ENCODE assay signal across 12 mouse cellular contexts in genomic region chr10:12911451-12911850, GRCm38 (mm10). TPM values are rescaled to one million over a fixed set of nuclear protein-coding genes. Genes with fewer than 3 reads are reported as not detected.
DNase-seq lines count a peak whose midpoint lies in the region; ATAC-seq and TF ChIP-seq lines count a peak whose summit lies in the region.
"Had no signal": no experiment of that assay in that cellular context is flagged by ENCODE, and none has a peak within 500 bp of the region (broad histone marks: within the 10 kb centered on the region; RNA-seq: fewer than 3 reads in every experiment).

No protein-coding gene starts in this region.

- no peaks in the 10 kb centered on the region for H3K36me3 ChIP-seq in forebrain, embryonic 16.5 days (ENCODE audit: control insufficient read depth, insufficient read depth)
- H3K36me3 ChIP-seq in forebrain, embryonic 14.5 days (ENCODE audit: control insufficient read depth, insufficient read depth, low read length), result no peaks in the 10 kb centered on the region
- H3K36me3 ChIP-seq in intestine, embryonic 15.5 days, result no peaks in the 10 kb centered on the region
- no peaks in the 10 kb centered on the region for H3K36me3 ChIP-seq in intestine, postnatal 0 days (ENCODE audit: control insufficient read depth, insufficient read depth)
- H3K36me3 ChIP-seq in MEL (ENCODE audit: control insufficient read depth in 1 of 2, insufficient read depth in 2 of 2, low read length in 2 of 2), result peaks cover 0 to 4% of the 10 kb centered on the region in 2 experiments; a peak in 2 of 4 replicates
- H3K36me3 ChIP-seq in hindbrain, postnatal 0 days (ENCODE audit: insufficient read depth, low read length), result no peaks in the 10 kb centered on the region
- H3K36me3 ChIP-seq: liver, embryonic 15.5 days; midbrain, embryonic 12.5 days had no signal

- no peak for TF ChIP-seq EP300 in MEL (IDR thresholded peaks at IDR 0.05; ENCODE audit: low read depth in 1 of 2, low read length in 2 of 2)

- WGBS in forebrain, embryonic 16.5 days, result 82% methylated on average over 13 of the region's 13 CpGs
- 87% methylated on average over 13 of the region's 13 CpGs for WGBS in forebrain, embryonic 14.5 days
- WGBS in intestine, embryonic 15.5 days, result 87% methylated on average over 13 of the region's 13 CpGs
- 86% methylated on average over 13 of the region's 13 CpGs for WGBS in intestine, postnatal 0 days
- WGBS in hindbrain, postnatal 0 days, result 77% methylated on average over 13 of the region's 13 CpGs

- no peak for DNase-seq in forebrain, embryonic 14.5 days (ENCODE audit: low spot score)
- DNase-seq in MEL (ENCODE audit: low read depth, low spot score), result no peak
- DNase-seq in hindbrain, postnatal 0 days (ENCODE audit: low spot score), result peak; percentile 16
- no peak for DNase-seq in urinary bladder, adult 18-20 months (ENCODE audit: low spot score in 2 of 2)
- DNase-seq in cerebellum, postnatal 4 days (ENCODE audit: low spot score in 2 of 2), result no peak
- DNase-seq: cerebellum, adult 9-11 months; retina, postnatal 1 day had no signal

- H3K4me1 ChIP-seq in forebrain, embryonic 16.5 days (replicated peaks; ENCODE audit: control insufficient read depth, insufficient read depth, low read length), result no peaks in the 10 kb centered on the region
- no peaks in the 10 kb centered on the region for H3K4me1 ChIP-seq in forebrain, embryonic 14.5 days (ENCODE audit: control insufficient read depth, insufficient read depth, low read length)
- H3K4me1 ChIP-seq in intestine, embryonic 15.5 days (replicated peaks), result no peaks in the 10 kb centered on the region
- no peaks in the 10 kb centered on the region for H3K4me1 ChIP-seq in intestine, postnatal 0 days (replicated peaks; ENCODE audit: control insufficient read depth, insufficient read depth, low read length)
- H3K4me1 ChIP-seq in MEL (ENCODE audit: control insufficient read depth in 1 of 2, insufficient read depth in 2 of 2, low read length in 2 of 2), result peaks cover 0 to 6% of the 10 kb centered on the region in 2 experiments; a peak in 3 of 4 replicates
- H3K4me1 ChIP-seq in hindbrain, postnatal 0 days (ENCODE audit: insufficient read depth, low read length), result no peaks in the 10 kb centered on the region
- H3K4me1 ChIP-seq: liver, embryonic 15.5 days; midbrain, embryonic 12.5 days had no signal

- TF ChIP-seq RAD21 in MEL (IDR thresholded peaks at IDR 0.05; ENCODE audit: low read depth, low read length), result no peak

- no peak for ATAC-seq in forebrain, embryonic 16.5 days
- no peak for ATAC-seq in forebrain, embryonic 14.5 days
- ATAC-seq in intestine, embryonic 15.5 days, result no peak
- ATAC-seq in intestine, postnatal 0 days, result no peak
- ATAC-seq in hindbrain, postnatal 0 days, result peak; percentile 48; the same call in 1 of the 2 replicates

- no peak overlapping the region for H3K27ac ChIP-seq in forebrain, embryonic 16.5 days (ENCODE audit: low read length)
- no peak overlapping the region for H3K27ac ChIP-seq in forebrain, embryonic 14.5 days (ENCODE audit: low read depth, low read length)
- H3K27ac ChIP-seq in intestine, embryonic 15.5 days, result no peak overlapping the region
- no peak overlapping the region for H3K27ac ChIP-seq in intestine, postnatal 0 days (ENCODE audit: low read depth, low read length)
- H3K27ac ChIP-seq in MEL (ENCODE audit: control insufficient read depth, low read depth, low read length), result no peak overlapping the region; the same call in 1 of the 2 replicates
- peak overlapping the region; percentile 62 for H3K27ac ChIP-seq in hindbrain, postnatal 0 days
- H3K27ac ChIP-seq: liver, embryonic 15.5 days; midbrain, embryonic 12.5 days had no signal

- TF ChIP-seq POLR2A in MEL (IDR thresholded peaks at IDR 0.05; ENCODE audit: control insufficient read depth in 1 of 2, insufficient read depth in 1 of 2, low read depth in 1 of 2, low read length in 2 of 2, poor library complexity in 1 of 2), result no peak

- H3K79me2 ChIP-seq in MEL (ENCODE audit: control insufficient read depth, insufficient read depth, low read length, poor library complexity), result no peaks in the 10 kb centered on the region; the same call in 1 of the 2 replicates

- 0 out of 2 replicates have a peak overlapping the region, but pooled peaks have one; percentile 0 for H3K4me2 ChIP-seq in forebrain, embryonic 16.5 days (ENCODE audit: low read length)
- no peak overlapping the region for H3K4me2 ChIP-seq in forebrain, embryonic 14.5 days (ENCODE audit: low read length)
- peak overlapping the region; percentile 35 for H3K4me2 ChIP-seq in intestine, embryonic 15.5 days (replicated peaks)
- no peak overlapping the region for H3K4me2 ChIP-seq in intestine, postnatal 0 days (replicated peaks; ENCODE audit: low read depth)
- H3K4me2 ChIP-seq in hindbrain, postnatal 0 days (ENCODE audit: low read depth, low read length), result peak overlapping the region; percentile 35
- H3K4me2 ChIP-seq: midbrain, embryonic 12.5 days had no signal

- no peak for TF ChIP-seq CTCF in intestine, postnatal 0 days (IDR thresholded peaks at IDR 0.05; ENCODE audit: low read depth)
- no peak for TF ChIP-seq CTCF in MEL (IDR thresholded peaks at IDR 0.05 in 2 of 3, conservative IDR thresholded peaks at IDR 0.05 in 1 of 3; ENCODE audit: control insufficient read depth in 1 of 3, insufficient read depth in 1 of 3, low read depth in 2 of 3, low read length in 3 of 3, poor library complexity in 1 of 3, severe bottlenecking in 1 of 3)
- TF ChIP-seq CTCF in hindbrain, postnatal 0 days (IDR thresholded peaks at IDR 0.05; ENCODE audit: low read depth), result no peak

- no peak overlapping the region for H3K4me3 ChIP-seq in forebrain, embryonic 16.5 days (replicated peaks; ENCODE audit: low read length)
- H3K4me3 ChIP-seq in forebrain, embryonic 14.5 days (ENCODE audit: low read depth, low read length), result no peak overlapping the region
- no peak overlapping the region for H3K4me3 ChIP-seq in intestine, embryonic 15.5 days (replicated peaks)
- no peak overlapping the region for H3K4me3 ChIP-seq in intestine, postnatal 0 days (ENCODE audit: low read depth, low read length)
- peak overlapping the region; percentile 64 to 72 for H3K4me3 ChIP-seq in MEL (ENCODE audit: control insufficient read depth in 1 of 2, insufficient read depth in 1 of 2, low read depth in 2 of 2, low read length in 2 of 2)
- no peak overlapping the region for H3K4me3 ChIP-seq in hindbrain, postnatal 0 days (ENCODE audit: low read length)
- H3K4me3 ChIP-seq: liver, embryonic 15.5 days; midbrain, embryonic 12.5 days had no signal

- no peaks in the 10 kb centered on the region for H3K27me3 ChIP-seq in forebrain, embryonic 16.5 days (replicated peaks; ENCODE audit: control insufficient read depth, insufficient read depth, low read length)
- H3K27me3 ChIP-seq in forebrain, embryonic 14.5 days (replicated peaks; ENCODE audit: control insufficient read depth, insufficient read depth, low read length), result no peaks in the 10 kb centered on the region
- H3K27me3 ChIP-seq in intestine, embryonic 15.5 days (replicated peaks), result no peaks in the 10 kb centered on the region
- H3K27me3 ChIP-seq in intestine, postnatal 0 days (replicated peaks; ENCODE audit: control insufficient read depth, insufficient read depth, low read length), result no peaks in the 10 kb centered on the region
- H3K27me3 ChIP-seq in MEL (ENCODE audit: control insufficient read depth in 1 of 2, insufficient read depth in 2 of 2, low read length in 2 of 2), result no peaks in the 10 kb centered on the region
- H3K27me3 ChIP-seq in hindbrain, postnatal 0 days (ENCODE audit: insufficient read depth, low read length), result no peaks in the 10 kb centered on the region
- H3K27me3 ChIP-seq: liver, embryonic 15.5 days; midbrain, embryonic 12.5 days had no signal

- H3K9ac ChIP-seq in forebrain, embryonic 16.5 days (replicated peaks; ENCODE audit: low read depth, low read length), result no peak overlapping the region
- H3K9ac ChIP-seq in forebrain, embryonic 14.5 days (ENCODE audit: low read length), result no peak overlapping the region
- no peak overlapping the region for H3K9ac ChIP-seq in intestine, embryonic 15.5 days
- no peak overlapping the region for H3K9ac ChIP-seq in intestine, postnatal 0 days (ENCODE audit: low read depth, low read length)
- peak overlapping the region; percentile 65 for H3K9ac ChIP-seq in MEL (ENCODE audit: control insufficient read depth, low read depth, low read length, poor library complexity, severe bottlenecking)
- H3K9ac ChIP-seq in hindbrain, postnatal 0 days (replicated peaks; ENCODE audit: low read length), result no peak overlapping the region
- H3K9ac ChIP-seq: liver, embryonic 15.5 days; midbrain, embryonic 12.5 days had no signal

- H3K9me3 ChIP-seq in forebrain, embryonic 16.5 days (ENCODE audit: control insufficient read depth, low read length), result no peaks in the 10 kb centered on the region
- no peaks in the 10 kb centered on the region for H3K9me3 ChIP-seq in forebrain, embryonic 14.5 days (replicated peaks; ENCODE audit: control insufficient read depth, low read length)
- no peaks in the 10 kb centered on the region for H3K9me3 ChIP-seq in intestine, embryonic 15.5 days
- no peaks in the 10 kb centered on the region for H3K9me3 ChIP-seq in intestine, postnatal 0 days (ENCODE audit: control insufficient read depth)
- H3K9me3 ChIP-seq in MEL (replicated peaks; ENCODE audit: insufficient read depth, low read length), result no peaks in the 10 kb centered on the region
- H3K9me3 ChIP-seq in hindbrain, postnatal 0 days (ENCODE audit: low read length), result no peaks in the 10 kb centered on the region
- H3K9me3 ChIP-seq: liver, embryonic 15.5 days; midbrain, embryonic 12.5 days had no signal

RNA-seq across cellular contexts. Expression of gene Utrn, which starts 42.3 kb away (rescaled TPM):
- polyA plus RNA-seq in forebrain, embryonic 16.5 days (2015; fragmentation: Nextera tagmentation; extraction: Ambion mirVana), result 18.8 and 20.3 TPM in 2 replicates
- 7.2 and 15.8 TPM in 2 replicates for polyA plus RNA-seq in forebrain, embryonic 14.5 days (2014; fragmentation: Nextera tagmentation; extraction: Ambion mirVana)
- polyA plus RNA-seq in intestine, embryonic 15.5 days (2015; fragmentation: Nextera tagmentation; extraction: Ambion mirVana), result 43.8 and 46.2 TPM in 2 replicates
- 21.5 and 22.6 TPM in 2 replicates for polyA plus RNA-seq in intestine, postnatal 0 days (2015; fragmentation: Nextera tagmentation; extraction: Ambion mirVana)
- total RNA-seq in MEL (2012; rRNA removed), result 2.3 and 3.4 TPM in 2 replicates
- 1 to 10 TPM in 1 of 2 experiments, not detected in 1; 4.3 TPM for polyA plus RNA-seq in MEL (2012; ENCODE audit: insufficient read depth in 1 of 2, insufficient read length in 2 of 2, low read depth in 1 of 2, low replicate concordance in 2 of 2, missing spikeins in 1 of 2)
- total RNA-seq in hindbrain, postnatal 0 days (2014; rRNA removed), result 24.6 and 25.8 TPM in 2 replicates
- polyA plus RNA-seq in hindbrain, postnatal 0 days (2015; fragmentation: Nextera tagmentation; extraction: Ambion mirVana), result 25.0 and 27.3 TPM in 2 replicates

RNA-seq across cellular contexts. Expression of gene Stx11, which starts 52.6 kb away (rescaled TPM):
- polyA plus RNA-seq in forebrain, embryonic 16.5 days (2015; fragmentation: Nextera tagmentation; extraction: Ambion mirVana), result 1.3 TPM in 2 replicates
- 0.93 and 0.98 TPM in 2 replicates for polyA plus RNA-seq in forebrain, embryonic 14.5 days (2014; fragmentation: Nextera tagmentation; extraction: Ambion mirVana)
- polyA plus RNA-seq in intestine, embryonic 15.5 days (2015; fragmentation: Nextera tagmentation; extraction: Ambion mirVana), result 1.6 and 1.8 TPM in 2 replicates
- 0.67 and 1.0 TPM in 2 replicates for polyA plus RNA-seq in intestine, postnatal 0 days (2015; fragmentation: Nextera tagmentation; extraction: Ambion mirVana)
- 1.9 and 3.2 TPM in 2 replicates for total RNA-seq in MEL (2012; rRNA removed)
- polyA plus RNA-seq in MEL (2012; ENCODE audit: insufficient read depth in 1 of 2, insufficient read length in 2 of 2, low read depth in 1 of 2, low replicate concordance in 2 of 2, missing spikeins in 1 of 2), result 1 to 10 TPM in 1 of 2 experiments, not detected in 1; 2.9 TPM
- total RNA-seq in hindbrain, postnatal 0 days (2014; rRNA removed), result 1.3 and 2.4 TPM in 2 replicates
- polyA plus RNA-seq in hindbrain, postnatal 0 days (2015; fragmentation: Nextera tagmentation; extraction: Ambion mirVana), result 0.91 and 1.4 TPM in 2 replicates

Comparison
In these comparisons a context has a peak if more than half of its experiments do, and no peak if none do; other contexts are left out.
1. H3K4me2 ChIP-seq: peak in forebrain, embryonic 16.5 days (single experiment), intestine, embryonic 15.5 days (single experiment) and hindbrain, postnatal 0 days (single experiment); none in forebrain, embryonic 14.5 days (single experiment) and intestine, postnatal 0 days (single experiment).
2. H3K4me3 ChIP-seq: peak in MEL (2 of 2); none in forebrain, embryonic 16.5 days (single experiment), forebrain, embryonic 14.5 days (single experiment), intestine, embryonic 15.5 days (single experiment), intestine, postnatal 0 days (single experiment) and hindbrain, postnatal 0 days (single experiment).